Mouse (Mus musculus) c-Kit-positive CD71-positive TER-119-positive erythroid progenitor cells, embryonic 14.5 days (primary cell): ENCODE measurements at regions not wholly inside any gene's neighbourhood (a gene's known extent, or its start where the extent isn't known, plus 50 kb on each side); places are given as distances from the start of the nearest gene placed in this dataset.

Experiments
- DNase-seq: peaks from one replicate; pipeline ENCODE4 v3.0.0-alpha.2; 2013; ENCODE audit warnings: low spot score

DNA sequence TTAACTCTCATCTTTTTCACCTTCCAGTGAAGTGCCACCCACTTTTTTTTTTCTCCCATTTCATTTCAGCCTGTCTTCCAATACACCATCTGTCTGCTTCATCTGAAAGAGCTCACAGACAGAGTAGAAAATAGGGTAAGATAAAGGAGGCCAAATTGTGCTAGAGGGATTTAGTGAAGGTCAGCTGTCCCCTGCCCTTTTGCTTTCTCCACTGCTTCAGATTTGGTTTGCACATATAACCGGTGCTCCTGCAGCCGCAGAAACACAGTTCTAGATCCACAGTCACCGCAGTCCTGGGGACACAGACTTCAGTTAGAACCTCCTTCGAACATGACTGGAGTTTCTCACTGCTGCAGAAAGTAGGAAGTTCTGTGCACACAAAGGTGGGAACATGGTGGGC lies 126.4 kb upstream of the Cnr1 start:
- DNase-seq: no peak

DNA sequence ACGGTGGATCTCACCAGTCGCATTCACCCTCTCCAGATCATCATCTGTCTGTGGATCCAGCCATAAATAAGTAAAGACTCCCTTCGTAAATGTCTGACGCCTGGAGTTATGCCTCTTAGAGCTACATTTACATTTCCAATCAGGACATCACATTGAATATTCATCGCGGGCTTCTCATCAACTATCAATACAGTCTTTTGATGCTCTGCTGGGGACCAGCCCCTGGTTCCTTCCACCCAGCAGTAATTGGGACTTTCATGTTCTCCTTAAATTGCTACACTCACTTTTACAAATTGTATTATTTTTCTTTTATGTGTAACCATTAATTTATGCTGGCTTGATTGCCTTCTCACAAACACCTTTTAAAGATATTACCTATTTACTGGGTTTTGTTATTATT lies 125.7 kb upstream of the Cnr1 start:
- no peak for DNase-seq

DNA sequence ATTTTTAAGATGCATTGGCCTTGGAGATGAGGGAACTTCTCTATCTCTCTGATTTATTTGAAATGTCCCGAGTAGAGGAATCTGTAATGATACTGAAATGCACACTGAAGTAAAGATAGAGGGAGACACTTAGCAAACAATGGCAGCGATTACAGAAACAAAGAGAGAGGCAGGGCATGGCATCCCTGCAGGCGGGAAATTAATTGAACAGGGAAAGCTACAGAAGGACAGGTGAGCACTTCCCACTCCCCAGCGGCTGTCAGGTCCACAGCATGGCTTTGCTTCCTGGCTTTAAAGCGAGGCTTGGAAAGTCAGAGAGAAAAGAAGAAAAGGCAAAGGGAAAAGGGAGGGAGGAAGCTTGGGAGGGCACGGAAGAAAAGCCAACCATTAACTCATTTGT lies 125.3 kb upstream of the Cnr1 start:
- no peak for DNase-seq

DNA sequence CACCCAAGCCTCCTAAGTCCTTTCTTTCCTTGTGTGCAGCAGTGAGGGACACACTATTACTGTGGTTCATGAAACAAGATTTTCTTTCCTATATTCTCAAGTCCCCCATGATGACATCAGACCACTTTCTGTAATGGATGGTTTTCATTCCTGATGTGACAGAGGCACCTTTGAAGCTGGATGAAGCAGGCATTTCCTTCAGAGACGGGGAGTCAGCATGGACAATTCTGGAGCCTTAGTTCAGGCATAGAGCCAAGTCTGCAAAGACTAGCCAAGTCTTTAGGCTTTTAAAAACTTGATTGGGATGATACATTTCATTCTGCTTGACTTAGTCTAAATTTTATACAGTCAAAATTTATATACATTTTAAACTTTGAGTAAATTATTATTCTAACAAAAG lies 124.6 kb upstream of the Cnr1 start:
- DNase-seq: no peak

DNA sequence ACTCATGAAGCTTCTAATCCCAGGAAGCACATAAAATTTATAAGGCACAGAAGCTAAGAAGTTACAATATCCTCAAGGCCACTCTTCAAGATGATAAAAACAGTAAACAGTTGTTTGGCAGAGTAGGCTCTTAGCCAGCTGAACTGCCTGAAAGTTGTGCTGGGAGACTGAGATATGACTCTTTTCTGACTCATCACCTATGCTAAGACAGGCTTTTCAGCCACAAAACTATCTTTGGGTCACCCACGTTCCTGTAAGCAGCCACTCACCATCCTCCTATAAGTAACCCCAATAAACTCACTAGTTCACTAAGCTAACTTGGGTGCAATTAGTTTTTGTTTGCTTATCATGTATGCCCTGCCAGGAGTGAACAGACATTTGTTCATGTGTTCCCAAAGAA lies 112.1 kb upstream of the Cnr1 start:
- no peak for DNase-seq

DNA sequence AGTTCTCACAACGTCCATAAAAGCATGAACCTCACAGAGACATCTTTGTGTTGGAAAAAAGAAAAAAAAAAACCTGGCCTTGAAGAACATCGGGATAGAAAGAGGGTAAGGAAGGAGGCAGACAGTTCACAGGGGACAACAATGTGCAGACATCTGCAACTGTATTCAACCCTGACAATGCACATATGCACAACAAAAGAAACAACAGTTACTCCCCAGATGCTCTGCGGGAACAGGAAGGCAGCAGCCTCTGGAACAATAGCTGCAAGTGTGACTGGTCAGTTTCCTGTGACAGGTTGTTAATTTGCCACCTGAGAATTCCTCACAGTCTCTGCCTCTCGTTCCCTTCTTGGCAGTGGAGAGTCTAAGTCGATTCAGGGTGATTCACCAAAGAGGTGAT lies 100.5 kb upstream of the Cnr1 start:
- DNase-seq: no peak

DNA sequence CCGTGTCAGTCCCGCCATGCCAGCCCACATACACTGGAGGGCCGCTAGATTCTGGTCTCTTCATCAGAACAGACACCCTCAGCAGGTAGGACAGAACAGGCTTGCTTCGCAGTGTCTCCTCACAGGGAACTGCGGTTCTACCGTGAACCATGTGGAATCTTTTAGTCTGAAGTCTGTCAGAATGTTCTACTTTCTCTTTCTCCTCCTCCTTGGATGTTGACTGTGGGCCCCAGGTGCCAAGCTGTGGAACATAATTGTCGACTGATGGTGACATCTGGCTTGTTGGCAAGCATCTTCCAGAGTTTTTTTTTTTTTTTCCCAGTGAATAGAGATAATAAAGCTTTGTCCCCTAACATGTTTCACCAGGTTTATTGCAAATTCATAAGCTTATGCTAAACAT lies 91.3 kb upstream of the Cnr1 start:
- DNase-seq: no peak

DNA sequence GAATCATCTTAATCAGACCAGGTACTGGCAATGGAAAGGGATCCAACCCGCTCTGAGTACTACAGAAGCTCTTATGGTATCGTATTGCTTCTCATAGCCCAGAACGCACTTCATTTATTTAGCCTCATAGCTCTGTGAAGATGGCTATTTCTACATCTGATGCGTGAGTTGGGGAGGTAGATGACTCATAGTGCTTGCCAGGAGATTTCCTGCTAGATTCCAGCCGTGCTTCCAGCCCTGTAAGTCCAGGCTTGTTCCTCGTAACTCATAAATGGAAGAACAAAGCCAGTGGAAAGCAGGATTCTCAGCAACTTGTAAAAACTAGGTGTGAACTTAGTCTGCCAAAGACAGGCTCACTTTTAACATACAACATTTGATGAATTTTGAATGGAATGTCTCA lies 86.0 kb upstream of the Cnr1 start:
- DNase-seq: no peak

DNA sequence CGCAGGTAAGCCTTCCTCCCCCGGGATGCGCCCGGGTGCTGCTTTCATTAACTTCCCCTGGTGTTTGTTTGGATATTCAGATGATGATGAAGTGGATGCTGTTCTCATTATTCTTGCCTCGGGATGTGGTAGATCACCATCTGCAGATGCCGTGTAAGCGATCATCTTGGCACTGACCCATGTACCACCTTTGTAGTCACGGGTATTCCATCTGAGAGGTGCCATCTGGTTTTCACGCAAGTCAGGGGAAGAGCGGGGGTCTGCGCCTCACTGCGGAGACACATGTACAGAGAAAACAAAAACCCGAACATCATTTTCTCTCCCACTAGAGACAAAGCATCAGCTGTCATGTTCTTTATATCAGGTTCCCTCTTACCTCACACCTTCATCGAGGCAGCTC lies 84.3 kb upstream of the Cnr1 start:
- DNase-seq: no peak

DNA sequence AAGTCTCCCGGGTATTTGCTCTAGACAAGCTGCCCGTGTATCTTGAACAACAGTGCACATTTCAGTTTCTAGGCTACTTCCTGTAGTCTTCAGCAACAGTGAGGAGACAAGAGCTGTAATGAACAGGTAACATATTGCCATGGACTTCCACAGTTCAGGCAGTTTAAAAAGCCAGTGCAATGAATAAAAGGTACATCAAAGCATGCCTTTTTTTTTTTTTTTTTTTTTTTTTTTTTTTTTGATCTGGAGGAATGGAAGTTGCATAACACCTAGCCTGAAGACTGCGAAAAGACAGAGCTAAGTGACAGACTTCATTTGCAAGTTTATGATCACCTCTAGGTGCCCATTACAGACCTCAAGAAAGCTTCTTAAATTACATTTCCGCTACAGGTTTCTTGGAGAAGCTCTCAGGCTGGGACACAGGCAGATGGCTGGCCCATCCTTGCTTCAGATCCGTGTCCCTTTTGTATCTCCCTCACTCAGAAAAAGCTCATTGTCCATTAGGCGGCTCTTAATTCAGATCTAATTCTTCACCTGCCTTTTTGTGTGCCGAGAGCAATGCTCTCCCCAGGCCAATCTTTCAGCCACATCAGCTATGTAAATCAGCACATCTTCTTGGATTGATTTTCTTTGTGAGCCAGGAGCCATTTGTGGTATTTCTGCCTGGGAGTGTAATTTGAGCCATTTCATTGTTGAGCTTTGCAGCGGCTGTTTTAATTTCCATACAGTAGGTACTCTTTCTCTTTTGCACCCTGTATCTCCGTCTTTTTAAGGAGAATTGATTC lies 78.6 kb upstream of the Cnr1 start:
- no peak for DNase-seq

DNA sequence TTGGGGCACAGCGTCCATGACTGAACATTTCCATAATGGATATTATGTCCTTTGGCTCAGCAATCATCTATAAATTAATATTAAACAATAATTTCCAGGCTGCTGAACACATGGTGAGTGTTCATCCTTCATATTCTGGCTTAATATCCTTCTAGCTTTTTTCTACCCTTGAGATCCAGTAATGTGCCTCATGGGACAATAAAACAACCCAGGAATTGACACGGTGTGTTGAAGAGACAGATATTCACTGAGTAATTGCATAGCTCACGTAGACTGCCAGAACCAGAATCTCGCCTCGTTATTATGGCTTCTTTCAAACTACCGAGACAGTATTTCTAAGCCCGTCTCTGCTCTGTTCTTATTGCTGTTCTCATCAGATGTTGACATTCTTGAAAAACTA lies 74.1 kb upstream of the Cnr1 start:
- no peak for DNase-seq

DNA sequence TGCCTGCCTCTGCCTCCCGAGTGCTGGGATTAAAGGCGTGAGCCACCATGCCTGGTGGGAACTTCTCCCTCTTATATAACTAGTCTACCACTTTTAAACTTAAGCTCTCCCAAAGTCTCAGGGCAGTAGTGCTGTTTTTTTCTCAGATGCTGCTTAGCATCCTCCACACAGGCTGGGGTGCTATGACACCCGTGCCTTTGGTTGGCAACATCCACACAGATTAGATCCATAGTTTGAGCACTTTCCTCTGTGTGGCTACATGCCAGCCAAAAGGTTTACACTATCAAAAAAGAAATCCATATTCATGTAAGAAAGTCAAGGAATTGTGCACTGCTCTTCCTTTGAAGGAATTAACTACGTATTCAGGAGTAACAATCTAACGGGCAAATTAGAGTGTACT lies 72.1 kb upstream of the Cnr1 start:
- DNase-seq: no peak

DNA sequence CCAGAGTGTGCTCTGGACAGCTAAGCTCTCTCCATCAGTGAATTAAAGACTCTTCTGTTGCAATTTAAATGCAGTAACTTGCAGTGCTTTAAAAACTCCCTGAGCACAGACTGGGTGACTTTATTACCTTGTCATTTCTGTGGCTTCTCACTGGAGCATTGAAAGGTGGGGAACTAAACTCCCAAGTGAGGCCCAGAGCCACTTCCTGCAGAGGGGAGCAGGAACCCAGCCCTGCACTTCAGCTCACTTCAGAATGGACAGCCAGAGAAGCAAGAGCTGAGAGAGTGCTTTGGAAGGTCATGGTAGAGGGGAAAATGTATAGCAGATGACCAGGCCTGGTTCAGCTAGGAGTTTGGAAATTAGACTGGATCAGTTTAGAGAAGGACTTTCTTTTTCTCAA lies 69.3 kb upstream of the Cnr1 start:
- DNase-seq: no peak

DNA sequence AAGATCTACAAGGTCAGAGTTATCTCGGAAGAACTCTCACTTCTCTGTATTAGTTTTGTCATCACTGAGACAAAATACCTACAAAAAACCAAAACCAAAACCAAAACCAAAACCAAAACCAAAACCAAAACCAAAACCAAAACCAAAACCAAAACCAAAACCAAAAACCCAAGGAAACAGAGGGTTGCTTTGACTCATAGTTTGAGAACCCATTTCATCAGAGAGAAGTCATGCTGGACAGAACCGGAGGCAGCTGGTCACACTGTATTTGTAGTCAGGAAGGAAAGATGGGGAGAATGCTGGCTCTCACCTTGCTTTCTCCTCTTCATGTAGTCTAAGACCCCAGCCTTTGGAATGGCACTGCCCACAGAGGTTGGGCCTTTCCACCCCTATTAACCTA lies 57.3 kb upstream of the Cnr1 start:
- no peak for DNase-seq

DNA sequence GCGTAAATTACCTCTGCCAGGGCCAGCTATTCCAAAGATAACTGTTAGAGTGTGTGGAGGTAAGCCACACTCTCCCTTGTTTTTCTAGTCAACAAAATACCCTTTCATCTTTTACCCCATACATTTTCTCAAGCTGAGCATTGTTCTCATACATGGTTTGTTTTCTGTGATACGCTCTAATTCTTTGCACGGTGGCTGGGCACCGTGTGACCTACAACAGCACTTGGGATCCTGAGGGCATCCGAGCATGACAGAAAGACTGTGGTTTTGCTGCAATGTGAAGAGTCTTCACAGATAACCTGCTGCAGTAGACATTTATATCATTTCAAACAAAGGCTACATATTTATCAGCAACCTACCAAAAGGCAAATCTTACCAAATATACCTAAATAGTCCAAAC lies 55.1 kb upstream of the Cnr1 start:
- DNase-seq: no peak
